Mouse (Mus musculus) intestine, postnatal 0 days (tissue): ENCODE data around the gene Kdm6b. TPM values are rescaled to one million over a fixed set of nuclear protein-coding genes. Genes with fewer than 3 reads are reported as not detected.

ENCODE experiments used
- ATAC-seq: fragments of 200-750 bp; cut with Nextera tagmentation; 2 replicates; pipeline ENCODE4 v1.8.0; 2017; ENCODE audit warnings: mild to moderate bottlenecking, moderate TSS enrichment, moderate library complexity
- H3K27ac ChIP-seq: fragments of 300-500 bp; sonication (generic); 2 replicates; pipeline ENCODE4 v1.5.1; 2014; ENCODE audit warnings: mild to moderate bottlenecking, low read depth, low read length, moderate library complexity
- H3K27me3 ChIP-seq: fragments of 300-500 bp; sonication (generic); replicated peaks from 2 replicates; pipeline ENCODE4 v1.6.1; 2014; ENCODE audit warnings: low read length, mixed read lengths; ENCODE audit not compliant: control insufficient read depth, insufficient read depth
- H3K36me3 ChIP-seq: fragments of 300-500 bp; sonication (generic); 2 replicates; pipeline ENCODE4 v1.6.1; 2014; ENCODE audit warnings: mild to moderate bottlenecking, moderate library complexity; ENCODE audit not compliant: control insufficient read depth, insufficient read depth
- H3K4me1 ChIP-seq: fragments of 300-500 bp; sonication (generic); replicated peaks from 2 replicates; pipeline ENCODE4 v1.6.1; 2014; ENCODE audit warnings: antibody characterized with exemption, low read length, mixed read lengths; ENCODE audit not compliant: control insufficient read depth, insufficient read depth
- H3K4me2 ChIP-seq: fragments of 300-500 bp; sonication (generic); replicated peaks from 2 replicates; pipeline ENCODE4 v1.6.1; 2014; ENCODE audit warnings: low read depth, mild to moderate bottlenecking, moderate library complexity
- H3K4me3 ChIP-seq: fragments of 300-500 bp; sonication (generic); 2 replicates; pipeline ENCODE4 v1.5.1; 2014; ENCODE audit warnings: low read depth, low read length
- H3K9ac ChIP-seq: fragments of 300-500 bp; sonication (generic); 2 replicates; pipeline ENCODE4 v1.6.1; 2014; ENCODE audit warnings: mild to moderate bottlenecking, low read depth, low read length
- H3K9me3 ChIP-seq: fragments of 300-500 bp; sonication (generic); 2 replicates; pipeline ENCODE4 v1.6.1; 2016; ENCODE audit warnings: mixed run types; ENCODE audit not compliant: control insufficient read depth
- CTCF ChIP-seq: sonication (generic); IDR thresholded peaks from 2 replicates; pipeline ENCODE4 v1.5.1; 2016; ENCODE audit warnings: low read depth, mild to moderate bottlenecking, control low read depth, antibody characterized with exemption, moderate library complexity
- WGBS: fragments of 180-500 bp; shearing (Covaris S2); extraction: QIAGEN DNeasy Blood & Tissue Kit; methylation state at CpG from one replicate; pipeline ENCODE4 v1.1.7; 2014; 5-methylcytosine and 5-hydroxymethylcytosine counted together
- polyA plus RNA-seq: library from polyadenylated mRNA; unstranded; fragments of >200 nt; fragmentation: Nextera tagmentation; extraction: Ambion mirVana; gene quantifications from 2 replicates; pipeline ENCODE4 v1.2.1, GENCODE M21; 2015

Kdm6b gene
- polyA plus RNA-seq, 1 experiment from 2014 or later: 18.2 TPM

- no peak overlapping the region for H3K9ac ChIP-seq
- H3K27ac ChIP-seq: no peak overlapping the region
- 87% methylated on average over 24 of the region's 24 CpGs for WGBS
- peaks cover 67% of the 10 kb centered on the region for H3K36me3 ChIP-seq
- H3K9me3 ChIP-seq: no peaks in the 10 kb centered on the region
- no peak overlapping the region for H3K4me2 ChIP-seq
- no peaks in the 10 kb centered on the region for H3K27me3 ChIP-seq
- TF ChIP-seq CTCF: no peak
- H3K4me1 ChIP-seq: no peaks in the 10 kb centered on the region
- H3K4me3 ChIP-seq: no peak overlapping the region
- no peak for ATAC-seq
Measured at GRCm38 (mm10) chr11:69405397-69406200, 7.9 kb downstream of the Kdm6b start.

- WGBS: 93% methylated on average over 24 of the region's 24 CpGs
- H3K36me3 ChIP-seq: peaks cover 75% of the 10 kb centered on the region
- no peak overlapping the region for H3K9ac ChIP-seq
- TF ChIP-seq CTCF: no peak
- H3K27ac ChIP-seq: no peak overlapping the region
- no peaks in the 10 kb centered on the region for H3K4me1 ChIP-seq
- no peak overlapping the region for H3K4me2 ChIP-seq
- no peaks in the 10 kb centered on the region for H3K9me3 ChIP-seq
- H3K27me3 ChIP-seq: no peaks in the 10 kb centered on the region
- ATAC-seq: no peak
- no peak overlapping the region for H3K4me3 ChIP-seq
Measured at GRCm38 (mm10) chr11:69404595-69405396, 8.7 kb downstream of the Kdm6b start.

GRCm38 (mm10) chr11:69403691-69404594 is 9.5 kb downstream of the Kdm6b start:
- Histone ChIP-seq H3K4me3 (no peak overlapping the region), H3K9ac (no peak overlapping the region), H3K4me2 (no peak overlapping the region), H3K4me1 (no peaks in the 10 kb centered on the region), H3K9me3 (no peaks in the 10 kb centered on the region), H3K27me3 (no peaks in the 10 kb centered on the region), H3K36me3 (peaks cover 81% of the 10 kb centered on the region), H3K27ac (no peak overlapping the region)
- no peak for TF ChIP-seq CTCF
- 88% methylated on average over 38 of the region's 38 CpGs for WGBS
- no peak for ATAC-seq

GRCm38 (mm10) chr11:69401987-69402386 is 11.5 kb downstream of the Kdm6b start:
- Histone ChIP-seq H3K9me3 (no peaks in the 10 kb centered on the region), H3K4me2 (no peak overlapping the region), H3K27ac (no peak overlapping the region), H3K36me3 (peaks cover 71% of the 10 kb centered on the region), H3K4me3 (no peak overlapping the region), H3K27me3 (no peaks in the 10 kb centered on the region), H3K9ac (no peak overlapping the region), H3K4me1 (no peaks in the 10 kb centered on the region)
- 84% methylated on average over 12 of the region's 12 CpGs for WGBS
- no peak for TF ChIP-seq CTCF
- no peak for ATAC-seq

GRCm38 (mm10) chr11:69401210-69401637 is 12.3 kb downstream of the Kdm6b start:
- Histone ChIP-seq H3K4me1 (0 out of 2 replicates have a peak, but pooled peaks cover 5% of the 10 kb centered on the region), H3K27ac (peak overlapping the region; percentile 28; the same call in 1 of the 2 replicates), H3K9me3 (no peaks in the 10 kb centered on the region), H3K9ac (no peak overlapping the region), H3K27me3 (no peaks in the 10 kb centered on the region), H3K36me3 (peaks cover 63% of the 10 kb centered on the region), H3K4me2 (0 out of 2 replicates have a peak overlapping the region, but pooled peaks have one; percentile 17), H3K4me3 (no peak overlapping the region)
- 10% methylated on average over 22 of the region's 22 CpGs for WGBS
- TF ChIP-seq CTCF: peak; percentile 99
- peak; percentile 82 for ATAC-seq
